Mouse (Mus musculus) liver, embryonic 12.5 days (tissue): ENCODE measurements around the gene Btnl10. TPM values are rescaled to one million over a fixed set of nuclear protein-coding genes. Genes with fewer than 3 reads are reported as not detected.
"Not testable (repeated sequence)": the region's sequence is repeated elsewhere in the genome, so short reads cannot be mapped to it uniquely, and the experiment has no call there.

Experiments
- ATAC-seq: fragments of 200-750 bp; cut with Nextera tagmentation; 2 replicates; pipeline ENCODE4 v1.8.0; 2017; ENCODE audit warnings: moderate number of reproducible peaks, mild to moderate bottlenecking, moderate library complexity
- H3K27ac ChIP-seq: fragments of 300-500 bp; sonication (generic); 2 replicates; pipeline ENCODE4 v1.5.1; 2016; ENCODE audit warnings: mild to moderate bottlenecking
- H3K27me3 ChIP-seq: fragments of 300-500 bp; sonication (generic); replicated peaks from 2 replicates; pipeline ENCODE4 v1.6.1; 2016; ENCODE audit warnings: mild to moderate bottlenecking, moderate library complexity
- H3K36me3 ChIP-seq: fragments of 300-500 bp; sonication (generic); 2 replicates; pipeline ENCODE4 v1.6.1; 2016; ENCODE audit warnings: mild to moderate bottlenecking, moderate library complexity
- H3K4me1 ChIP-seq: fragments of 300-500 bp; sonication (generic); 2 replicates; pipeline ENCODE4 v1.6.1; 2016
- H3K4me2 ChIP-seq: fragments of 300-500 bp; sonication (generic); 2 replicates; pipeline ENCODE4 v1.6.1; 2016; ENCODE audit warnings: mild to moderate bottlenecking, moderate library complexity
- H3K4me3 ChIP-seq: fragments of 300-500 bp; sonication (generic); 2 replicates; pipeline ENCODE4 v1.5.1; 2016; ENCODE audit warnings: mild to moderate bottlenecking, moderate library complexity
- H3K9ac ChIP-seq: fragments of 300-500 bp; sonication (generic); 2 replicates; pipeline ENCODE4 v1.6.1; 2016; ENCODE audit warnings: mild to moderate bottlenecking, moderate library complexity
- H3K9me3 ChIP-seq: fragments of 300-500 bp; sonication (generic); replicated peaks from 2 replicates; pipeline ENCODE4 v1.6.1; 2016; ENCODE audit warnings: mild to moderate bottlenecking, moderate library complexity
- WGBS: fragments of 180-500 bp; shearing (Covaris S2); methylation state at CpG from one replicate; pipeline ENCODE4 v1.1.7; 2016; ENCODE audit not compliant: insufficient replicate concordance; 5-methylcytosine and 5-hydroxymethylcytosine counted together
- polyA plus RNA-seq: library from polyadenylated mRNA; unstranded; fragments of >200 nt; fragmentation: Nextera tagmentation; extraction: Ambion mirVana; gene quantifications from 2 replicates; pipeline ENCODE4 v1.2.1, GENCODE M21; 2016

Btnl10 gene
- polyA plus RNA-seq, 1 experiment from 2014 or later: 9.5 TPM

DNA sequence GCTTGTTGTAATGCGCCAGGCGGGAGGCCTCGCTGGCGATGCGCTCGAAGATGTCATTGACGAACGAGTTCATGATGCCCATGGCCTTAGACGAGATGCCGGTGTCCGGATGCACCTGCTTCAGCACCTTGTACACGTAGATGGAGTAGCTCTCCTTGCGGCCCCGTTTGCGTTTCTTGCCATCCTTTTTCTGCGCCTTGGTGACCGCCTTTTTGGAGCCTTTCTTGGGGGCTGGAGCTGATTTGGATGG is 36.4 kb downstream of the Btnl10 start:
- ATAC-seq: not testable (repeated sequence)
- H3K4me3 ChIP-seq: peak overlapping the region; percentile 89

DNA sequence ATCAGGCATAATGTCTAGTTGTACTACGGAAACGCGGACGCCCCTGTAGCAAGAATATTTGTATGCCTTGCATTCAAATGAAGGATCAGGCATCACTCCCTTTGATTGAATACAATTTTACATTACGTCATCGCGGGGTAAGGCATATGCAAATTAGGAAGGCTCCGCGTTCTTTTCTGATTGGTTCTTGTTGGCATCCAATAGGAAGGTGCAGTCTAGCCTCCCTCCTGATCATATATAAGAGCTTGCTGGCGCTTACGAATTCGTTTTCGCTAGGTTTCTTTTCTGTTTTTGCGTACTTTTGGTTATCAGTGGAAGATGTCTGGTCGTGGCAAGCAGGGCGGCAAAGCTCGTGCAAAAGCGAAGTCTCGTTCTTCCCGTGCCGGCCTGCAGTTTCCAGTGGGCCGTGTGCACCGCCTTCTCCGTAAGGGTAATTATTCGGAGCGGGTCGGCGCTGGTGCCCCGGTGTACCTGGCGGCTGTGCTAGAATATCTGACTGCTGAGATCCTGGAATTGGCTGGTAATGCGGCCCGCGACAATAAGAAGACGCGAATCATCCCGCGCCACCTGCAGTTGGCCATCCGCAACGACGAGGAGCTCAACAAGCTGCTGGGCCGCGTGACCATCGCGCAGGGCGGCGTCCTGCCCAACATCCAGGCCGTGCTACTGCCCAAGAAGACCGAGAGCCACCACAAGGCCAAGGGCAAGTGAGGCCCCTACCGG is 36.9 kb downstream of the Btnl10 start, which contains the start of the genes Hist3h2a and Trim17:
Gene Hist3h2a, plus strand, starts transcription at position 266 of the 723 bp plus-strand sequence.
Gene Trim17, plus strand, starts transcription at position 266 of the 723 bp plus-strand sequence.
- peaks cover 23% of the 10 kb centered on the region for H3K27me3 ChIP-seq
- peaks cover 50% of the 10 kb centered on the region for H3K4me1 ChIP-seq
- under 1% methylated on average over 49 of the region's 49 CpGs for WGBS
- H3K4me2 ChIP-seq: peak within 1 kb of the TSS; percentile 95
- H3K36me3 ChIP-seq: peaks cover 25% of the 10 kb centered on the region
- H3K9me3 ChIP-seq: no peaks in the 10 kb centered on the region
- ATAC-seq: peak; percentile 86
- peak within 1 kb of the TSS; percentile 98 for H3K9ac ChIP-seq
- peak within 1 kb of the TSS; percentile 89 for H3K4me3 ChIP-seq
- H3K27ac ChIP-seq: peak within 1 kb of the TSS; percentile 99

More for the DNA sequence above, 36.4 kb downstream of the Btnl10 start:
- Histone ChIP-seq H3K27ac (peak overlapping the region; percentile 99), H3K4me2 (peak overlapping the region; percentile 95), H3K9ac (peak overlapping the region; percentile 98), H3K27me3 (peaks cover 28% of the 10 kb centered on the region), H3K36me3 (peaks cover 25% of the 10 kb centered on the region), H3K4me1 (peaks cover 50% of the 10 kb centered on the region)
- WGBS: 0% methylated on average over 16 of the region's 17 CpGs
- not testable (repeated sequence) for H3K9me3 ChIP-seq

DNA sequence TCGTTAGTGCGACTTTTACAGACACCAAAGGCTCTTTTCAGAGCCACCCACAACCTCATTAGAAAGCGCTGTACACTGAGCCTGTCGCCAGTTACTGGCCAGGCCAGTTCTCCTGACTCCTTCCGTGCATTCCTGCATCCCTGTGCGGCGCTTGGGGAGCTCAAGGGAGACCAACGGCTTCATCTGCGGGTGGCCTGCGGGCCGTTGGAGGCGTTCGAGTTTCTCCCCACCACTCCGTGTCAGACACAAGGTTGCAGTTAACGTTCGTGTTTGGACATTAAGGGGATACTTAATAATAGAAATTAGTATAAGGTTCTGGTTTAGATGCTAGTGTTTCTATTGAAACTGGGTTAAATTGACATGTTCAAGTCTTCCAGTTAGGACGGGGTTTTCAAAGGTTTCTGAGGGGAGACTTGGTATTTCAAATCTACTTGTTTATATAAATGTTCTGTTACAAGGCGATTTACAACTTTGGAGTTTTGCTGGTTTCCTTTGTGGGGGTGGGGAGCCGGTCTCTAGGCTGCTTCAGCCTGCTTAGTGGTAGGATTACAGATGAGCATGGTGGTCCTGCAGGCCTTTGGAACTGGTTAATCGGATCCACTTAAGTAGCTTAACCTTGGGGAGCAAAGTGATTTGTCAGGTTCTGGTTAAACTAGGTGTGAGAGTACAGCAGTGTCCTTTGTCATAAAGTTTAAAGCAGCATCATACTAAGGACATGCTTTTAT is 37.6 kb downstream of the Btnl10 start:
- Histone ChIP-seq H3K27ac (peak overlapping the region; percentile 99), H3K9ac (peak overlapping the region; percentile 98), H3K9me3 (no peaks in the 10 kb centered on the region), H3K4me2 (peak overlapping the region; percentile 95), H3K4me3 (peak overlapping the region; percentile 89), H3K36me3 (peaks cover 25% of the 10 kb centered on the region), H3K27me3 (peaks cover 17% of the 10 kb centered on the region), H3K4me1 (peaks cover 52% of the 10 kb centered on the region)
- WGBS: under 1% methylated on average over 20 of the region's 20 CpGs
- ATAC-seq: peak; percentile 30

DNA sequence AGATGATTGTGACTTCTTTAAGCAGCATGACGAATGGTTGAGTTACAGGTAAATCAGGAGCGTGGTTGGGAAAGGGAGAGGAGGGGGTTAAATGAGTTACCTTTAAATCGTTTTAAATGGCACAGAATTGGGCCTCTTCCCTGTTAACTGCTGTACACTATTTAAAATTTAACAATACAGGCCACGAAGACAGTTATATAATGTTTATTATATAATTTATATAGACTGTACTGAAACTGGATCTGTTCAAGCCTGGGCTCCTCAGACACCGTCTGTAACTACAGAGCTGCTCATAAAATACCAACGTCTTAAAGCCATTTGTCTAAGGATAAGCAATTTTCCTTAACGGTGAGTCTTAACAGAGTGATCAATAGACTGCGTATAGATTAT is 38.2 kb downstream of the Btnl10 start:
- H3K4me2 ChIP-seq: peak overlapping the region; percentile 95
- H3K36me3 ChIP-seq: peaks cover 25% of the 10 kb centered on the region
- WGBS: 45% methylated on average over 8 of the region's 8 CpGs
- H3K4me3 ChIP-seq: peak overlapping the region; percentile 89
- H3K9ac ChIP-seq: peak overlapping the region; percentile 98
- no peak for ATAC-seq
- peak overlapping the region; percentile 99 for H3K27ac ChIP-seq
- peaks cover 11% of the 10 kb centered on the region for H3K27me3 ChIP-seq
- peaks cover 54% of the 10 kb centered on the region for H3K4me1 ChIP-seq
- H3K9me3 ChIP-seq: no peaks in the 10 kb centered on the region

DNA sequence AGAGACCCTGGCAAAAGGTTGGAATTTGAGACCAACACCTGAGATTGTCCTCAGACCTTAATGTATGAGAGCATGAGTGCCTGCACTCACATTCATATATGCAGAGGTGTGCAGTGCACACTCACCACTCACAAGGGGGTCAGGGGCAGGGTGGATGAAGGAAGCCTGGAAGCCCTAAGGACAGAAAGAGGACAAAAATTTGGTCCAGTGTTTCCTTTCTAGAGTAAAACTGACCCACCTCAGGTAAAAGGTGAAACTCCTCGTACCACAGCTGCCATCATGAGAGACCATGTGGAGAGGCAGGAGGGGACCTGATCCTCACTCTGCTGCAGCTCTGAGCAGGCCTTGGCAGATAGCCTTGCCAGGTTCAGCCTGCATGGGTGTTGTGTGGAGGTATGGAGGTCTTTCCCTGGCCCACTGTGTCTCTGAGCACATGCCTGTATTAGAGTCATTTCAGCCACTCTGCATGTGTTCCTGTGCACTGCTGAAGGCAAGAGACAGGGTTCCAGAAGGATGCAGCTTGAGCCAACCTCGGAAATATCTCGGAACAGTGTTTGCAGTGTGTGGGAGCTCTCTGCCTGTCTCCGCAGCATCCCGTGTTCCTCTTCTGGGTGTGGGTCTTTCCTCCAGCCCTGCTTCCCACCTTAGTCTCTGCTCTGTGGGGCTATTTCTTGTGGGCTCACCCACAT is 39.7 kb downstream of the Btnl10 start:
- WGBS: 89% methylated on average over 5 of the region's 5 CpGs
- Histone ChIP-seq H3K4me1 (peaks cover 59% of the 10 kb centered on the region), H3K4me2 (peak overlapping the region; percentile 95), H3K4me3 (peak overlapping the region; percentile 89), H3K27me3 (peaks cover 14% of the 10 kb centered on the region), H3K9me3 (peaks cover 8% of the 10 kb centered on the region; the same call in 1 of the 2 replicates), H3K36me3 (peaks cover 25% of the 10 kb centered on the region), H3K27ac (peak overlapping the region; percentile 99), H3K9ac (peak overlapping the region; percentile 98)
- no peak for ATAC-seq

DNA sequence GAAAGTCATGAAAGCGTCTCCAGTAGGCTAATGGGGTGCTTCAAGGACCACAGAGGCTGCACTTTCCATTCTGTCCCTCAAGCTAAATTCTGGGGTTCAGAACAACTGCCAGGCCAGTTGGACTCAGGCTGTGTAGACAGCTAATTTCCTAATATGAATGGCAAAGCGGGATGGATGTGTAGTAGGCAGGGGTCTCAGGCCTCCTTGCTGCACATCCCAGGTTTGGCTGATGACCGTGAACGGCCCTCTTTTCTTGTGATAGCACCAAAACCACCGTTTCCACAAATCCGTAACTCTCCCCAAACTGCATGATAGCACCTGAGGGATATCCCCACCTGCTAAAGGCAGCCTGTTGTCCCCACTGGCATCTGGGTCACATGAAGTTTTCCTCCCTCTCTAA is 40.8 kb downstream of the Btnl10 start:
- Histone ChIP-seq H3K4me2 (peak overlapping the region; percentile 95), H3K9ac (peak overlapping the region; percentile 72), H3K27me3 (peaks cover 26% of the 10 kb centered on the region), H3K27ac (peak overlapping the region; percentile 15; the same call in 1 of the 2 replicates), H3K9me3 (peaks cover 8% of the 10 kb centered on the region; the same call in 1 of the 2 replicates), H3K4me1 (peaks cover 55% of the 10 kb centered on the region), H3K36me3 (peaks cover 25% of the 10 kb centered on the region), H3K4me3 (peak overlapping the region; percentile 63)
- ATAC-seq: no peak
- 80% methylated on average over 6 of the region's 6 CpGs for WGBS

DNA sequence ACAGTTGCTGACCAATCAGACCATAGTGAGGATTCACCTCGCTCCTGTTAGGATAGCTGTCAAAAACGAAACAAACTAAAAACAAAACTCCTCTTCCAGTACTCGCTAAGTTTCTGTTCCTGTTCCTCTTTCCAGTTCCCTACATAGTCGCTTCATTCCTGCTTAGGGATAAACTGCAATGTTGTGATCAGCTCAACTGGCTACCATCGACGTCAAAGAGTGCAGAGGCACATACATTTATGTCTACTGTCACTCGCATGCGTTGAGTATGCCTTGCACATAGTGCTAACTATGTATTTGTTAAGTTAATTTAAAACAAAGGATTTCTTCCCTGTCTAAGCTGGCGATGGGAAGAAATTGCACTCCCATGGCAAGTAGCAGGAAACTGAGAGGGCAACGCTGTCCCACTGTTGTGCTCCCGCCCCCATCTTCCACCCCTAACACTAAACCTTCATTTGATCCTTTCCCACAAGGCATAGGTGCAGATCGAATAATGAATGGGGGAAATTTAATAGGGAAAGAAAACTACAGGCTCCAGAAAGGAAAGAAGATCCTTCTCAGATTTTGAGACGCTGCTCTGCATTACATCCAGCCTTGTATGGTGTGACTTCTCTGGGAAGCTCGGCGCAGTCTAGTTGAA is 41.6 kb downstream of the Btnl10 start:
- peak overlapping the region; percentile 95 for H3K4me2 ChIP-seq
- peaks cover 25% of the 10 kb centered on the region for H3K36me3 ChIP-seq
- peaks cover 8% of the 10 kb centered on the region; the same call in 1 of the 2 replicates for H3K9me3 ChIP-seq
- peaks cover 55% of the 10 kb centered on the region for H3K4me1 ChIP-seq
- H3K27ac ChIP-seq: peak overlapping the region; percentile 69
- peaks cover 33% of the 10 kb centered on the region for H3K27me3 ChIP-seq
- peak overlapping the region; percentile 72 for H3K9ac ChIP-seq
- WGBS: 17% methylated on average over 15 of the region's 15 CpGs
- no peak for ATAC-seq
- peak overlapping the region; percentile 63 for H3K4me3 ChIP-seq

DNA sequence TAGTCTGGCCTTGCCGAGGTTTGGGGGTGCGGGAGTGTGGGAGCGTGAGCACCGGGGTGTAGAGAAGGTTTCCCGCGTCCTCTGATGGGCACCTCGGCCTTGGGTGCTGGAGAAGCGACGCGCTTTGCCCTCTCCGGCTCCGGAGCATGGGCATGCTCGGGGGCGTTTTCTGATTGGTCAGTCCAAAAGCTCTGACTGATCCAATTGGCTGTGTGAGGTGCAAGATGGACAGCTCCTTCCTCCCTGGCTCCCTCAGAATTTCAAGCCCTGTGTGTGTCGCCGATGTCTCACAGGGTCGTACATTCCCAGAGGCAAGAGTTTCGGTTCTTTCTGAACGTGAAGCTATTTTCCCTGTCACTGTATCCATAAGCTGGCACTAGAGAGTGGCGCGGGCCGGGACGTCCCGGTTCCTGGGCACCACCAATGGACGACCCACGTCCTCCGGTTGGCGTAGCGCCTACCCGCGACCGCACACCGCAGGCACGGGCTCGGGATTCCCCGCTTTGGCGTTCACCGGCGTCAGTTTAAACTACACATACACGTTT is 42.3 kb downstream of the Btnl10 start:
- peaks cover 60% of the 10 kb centered on the region for H3K4me1 ChIP-seq
- peak overlapping the region; percentile 72 for H3K9ac ChIP-seq
- peaks cover 40% of the 10 kb centered on the region for H3K27me3 ChIP-seq
- H3K27ac ChIP-seq: peak overlapping the region; percentile 69
- H3K4me2 ChIP-seq: peak overlapping the region; percentile 95
- peak; percentile 89 for ATAC-seq
- peak overlapping the region; percentile 63 for H3K4me3 ChIP-seq
- H3K9me3 ChIP-seq: peaks cover 8% of the 10 kb centered on the region; the same call in 1 of the 2 replicates
- WGBS: 3% methylated on average over 40 of the region's 40 CpGs
- peaks cover 25% of the 10 kb centered on the region for H3K36me3 ChIP-seq

DNA sequence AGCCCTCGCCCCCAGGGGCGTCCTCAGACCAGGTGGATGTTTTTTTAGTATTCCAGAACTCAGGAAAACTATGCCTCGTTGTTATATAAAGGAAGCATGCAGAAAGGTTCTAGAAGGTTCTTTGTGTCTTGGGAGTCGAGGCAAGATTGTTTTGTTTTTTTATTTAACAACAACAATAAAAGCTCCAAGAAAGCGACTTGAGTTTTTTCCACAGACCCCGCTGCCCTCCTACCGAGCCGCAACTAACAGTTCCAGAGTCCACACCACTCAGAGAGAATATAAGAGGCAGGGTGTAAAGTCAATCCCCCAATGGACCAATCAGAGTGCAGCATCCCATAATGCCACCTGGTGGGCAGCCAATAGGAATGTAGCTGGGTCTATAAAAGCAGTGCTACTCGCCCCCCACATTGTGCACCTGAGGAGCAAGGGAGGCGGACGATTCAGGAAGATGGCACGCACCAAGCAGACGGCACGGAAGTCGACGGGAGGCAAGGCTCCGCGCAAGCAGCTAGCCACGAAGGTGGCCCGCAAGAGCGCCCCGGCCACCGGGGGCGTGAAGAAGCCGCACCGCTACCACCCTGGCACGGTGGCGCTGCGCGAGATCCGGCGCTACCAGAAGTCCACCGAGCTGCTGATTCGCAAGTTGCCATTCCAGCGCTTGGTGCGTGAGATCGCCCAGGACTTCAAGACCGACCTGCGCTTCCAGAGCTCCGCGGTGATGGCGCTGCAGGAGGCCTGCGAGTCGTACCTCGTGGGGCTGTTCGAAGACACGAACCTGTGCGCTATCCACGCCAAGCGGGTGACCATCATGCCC is 43.9 kb downstream of the Btnl10 start:
- no peak overlapping the region for H3K9ac ChIP-seq
- peaks cover 8% of the 10 kb centered on the region; the same call in 1 of the 2 replicates for H3K9me3 ChIP-seq
- H3K4me1 ChIP-seq: peaks cover 66% of the 10 kb centered on the region
- peaks cover 43% of the 10 kb centered on the region for H3K27me3 ChIP-seq
- no peak overlapping the region for H3K27ac ChIP-seq
- H3K4me3 ChIP-seq: no peak overlapping the region
- H3K36me3 ChIP-seq: peaks cover 19% of the 10 kb centered on the region
- 45% methylated on average over 50 of the region's 50 CpGs for WGBS
- peak overlapping the region; percentile 24 for H3K4me2 ChIP-seq
- no peak for ATAC-seq

DNA sequence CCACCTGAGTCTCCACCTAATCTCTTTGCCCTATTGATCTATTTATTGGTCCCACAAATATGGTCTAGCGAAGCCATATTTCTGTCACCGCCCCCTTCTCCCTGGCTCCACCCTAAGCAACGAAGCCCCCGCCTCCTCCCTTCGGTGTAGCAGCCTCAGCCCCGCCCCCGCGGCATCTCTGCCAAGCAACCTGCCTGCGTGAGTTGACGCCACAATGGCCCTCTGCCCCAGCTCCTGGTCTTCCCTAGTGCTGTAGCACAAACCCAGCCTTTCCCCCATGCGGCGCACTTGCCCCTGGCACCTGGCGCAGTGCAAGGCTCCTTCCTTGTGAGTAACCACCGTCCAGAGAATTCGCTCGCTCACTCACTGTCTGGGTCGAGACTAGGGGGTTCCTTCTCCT is 45.8 kb downstream of the Btnl10 start:
- 35% methylated on average over 17 of the region's 17 CpGs for WGBS
- no peak overlapping the region for H3K9ac ChIP-seq
- peaks cover 53% of the 10 kb centered on the region for H3K4me1 ChIP-seq
- ATAC-seq: no peak
- H3K36me3 ChIP-seq: peaks cover 5% of the 10 kb centered on the region
- no peak overlapping the region for H3K4me3 ChIP-seq
- H3K4me2 ChIP-seq: peak overlapping the region; percentile 28; the same call in 1 of the 2 replicates
- H3K9me3 ChIP-seq: peaks cover 8% of the 10 kb centered on the region; the same call in 1 of the 2 replicates
- H3K27me3 ChIP-seq: peaks cover 43% of the 10 kb centered on the region
- H3K27ac ChIP-seq: no peak overlapping the region
